Mouse (Mus musculus) adrenal gland, adult (tissue): ENCODE results near the gene Spag9.

Source experiments
- DNase-seq, 2 experiments: peaks; one replicate each; pipeline ENCODE4 v3.0.0; 2022 to 2023; ENCODE audit warnings: low spot score in 1 of 2; ENCODE audit not compliant: inconsistent age in 2 of 2

The Spag9 gene

GRCm38 (mm10) chr11:93995720-93996305 is at the start of gene Spag9:
TSS of gene Spag9 (plus strand) at chr11:93996091.
- peak; percentile 96 to 98 for DNase-seq

- DNase-seq, result peak in 1 of 2 experiments; percentile 14
Measured at GRCm38 (mm10) chr11:93948887-93949567, 46.9 kb upstream of the Spag9 start.

- DNase-seq, result no peak
Measured at GRCm38 (mm10) chr11:93950045-93950444, 45.8 kb upstream of the Spag9 start.

- DNase-seq, result peak in 1 of 2 experiments; percentile 38
Measured at GRCm38 (mm10) chr11:93952376-93952775, 43.5 kb upstream of the Spag9 start.

GRCm38 (mm10) chr11:93954738-93955255 is 41.1 kb upstream of the Spag9 start:
- DNase-seq, result no peak

- peak; percentile 97 to 98 for DNase-seq
Measured at GRCm38 (mm10) chr11:93955256-93956150, 40.4 kb upstream of the Spag9 start.

- no peak for DNase-seq
Measured at GRCm38 (mm10) chr11:93956159-93956558, 39.7 kb upstream of the Spag9 start, which contains the start of gene Nme2. TSS of gene Nme2 (minus strand) at chr11:93956259.

- peak in 1 of 2 experiments; percentile 50 for DNase-seq
Measured at GRCm38 (mm10) chr11:93957031-93957555, 38.8 kb upstream of the Spag9 start.

- no peak for DNase-seq
Measured at GRCm38 (mm10) chr11:93957746-93958145, 38.1 kb upstream of the Spag9 start.

- DNase-seq, result no peak
Measured at GRCm38 (mm10) chr11:93961482-93961881, 34.4 kb upstream of the Spag9 start.

GRCm38 (mm10) chr11:93963013-93963412 is 32.9 kb upstream of the Spag9 start:
- peak in 1 of 2 experiments; percentile 22 for DNase-seq

- DNase-seq, result no peak
Measured at GRCm38 (mm10) chr11:93965391-93965790, 30.5 kb upstream of the Spag9 start.

GRCm38 (mm10) chr11:93967381-93967780 is 28.5 kb upstream of the Spag9 start:
- DNase-seq, result peak in 1 of 2 experiments; percentile 56

- DNase-seq, result peak; percentile 96 to 99
Measured at GRCm38 (mm10) chr11:93968005-93968847, 27.7 kb upstream of the Spag9 start, which contains the start of the genes Gm20390 and Nme1. TSS of gene Gm20390 (minus strand) at chr11:93968293. TSS of gene Nme1 (minus strand) at chr11:93968521.

- no peak for DNase-seq
Measured at GRCm38 (mm10) chr11:93968848-93969128, 27.1 kb upstream of the Spag9 start.

GRCm38 (mm10) chr11:93969171-93969570 is 26.7 kb upstream of the Spag9 start:
- no peak for DNase-seq

GRCm38 (mm10) chr11:93969799-93970198 is 26.1 kb upstream of the Spag9 start:
- peak in 1 of 2 experiments; percentile 26 for DNase-seq

GRCm38 (mm10) chr11:93972951-93973350 is 22.9 kb upstream of the Spag9 start:
- no peak for DNase-seq

GRCm38 (mm10) chr11:93979502-93980049 is 16.3 kb upstream of the Spag9 start:
- no peak for DNase-seq

- no peak for DNase-seq
Measured at GRCm38 (mm10) chr11:93984619-93985018, 11.3 kb upstream of the Spag9 start.
